In genomic region chr9:9267606-9268601, GRCm38 (mm10) we compare ENCODE assay signal across 21 mouse cellular contexts. TPM values are rescaled to one million over a fixed set of nuclear protein-coding genes. Genes with fewer than 3 reads are reported as not detected.
DNase-seq lines count a peak whose midpoint lies in the region; ATAC-seq and TF ChIP-seq lines count a peak whose summit lies in the region.
"Had no signal": no experiment of that assay in that cellular context is flagged by ENCODE, and none has a peak within 500 bp of the region (broad histone marks: within the 10 kb centered on the region; RNA-seq: fewer than 3 reads in every experiment).

No protein-coding gene starts in this region.

- no peaks in the 10 kb centered on the region for H3K79me2 ChIP-seq in liver, adult 2 months (ENCODE audit: control insufficient read depth, insufficient read depth, low read length)
- no peaks in the 10 kb centered on the region for H3K79me2 ChIP-seq in heart, adult 2 months (replicated peaks; ENCODE audit: control insufficient read depth, insufficient read depth, low read length)

- no peaks in the 10 kb centered on the region for H3K27me3 ChIP-seq in liver, adult 2 months (ENCODE audit: control insufficient read depth, insufficient read depth, low read length)
- no peaks in the 10 kb centered on the region for H3K27me3 ChIP-seq in liver, embryonic 12.5 days (replicated peaks)
- no peaks in the 10 kb centered on the region for H3K27me3 ChIP-seq in intestine, postnatal 0 days (replicated peaks; ENCODE audit: control insufficient read depth, insufficient read depth, low read length)
- H3K27me3 ChIP-seq in heart, adult 2 months (ENCODE audit: control insufficient read depth, insufficient read depth, low read length): no peaks in the 10 kb centered on the region
- H3K27me3 ChIP-seq: embryonic facial prominence, embryonic 15.5 days; heart, embryonic 12.5 days had no signal

- H3K9ac ChIP-seq in liver, adult 2 months (ENCODE audit: low read depth, low read length): no peak overlapping the region
- H3K9ac ChIP-seq in liver, embryonic 12.5 days: no peak overlapping the region
- no peak overlapping the region for H3K9ac ChIP-seq in intestine, postnatal 0 days (ENCODE audit: low read depth, low read length)
- H3K9ac ChIP-seq in heart, adult 2 months (ENCODE audit: low read depth, low read length): no peak overlapping the region
- H3K9ac ChIP-seq: embryonic facial prominence, embryonic 15.5 days; heart, embryonic 12.5 days had no signal

- no peaks in the 10 kb centered on the region for H3K36me3 ChIP-seq in liver, adult 2 months (ENCODE audit: control insufficient read depth, insufficient read depth, low read length)
- no peaks in the 10 kb centered on the region for H3K36me3 ChIP-seq in liver, embryonic 12.5 days
- no peaks in the 10 kb centered on the region for H3K36me3 ChIP-seq in intestine, postnatal 0 days (ENCODE audit: control insufficient read depth, insufficient read depth)
- no peaks in the 10 kb centered on the region for H3K36me3 ChIP-seq in heart, adult 2 months (ENCODE audit: control insufficient read depth, insufficient read depth, low read length)
- H3K36me3 ChIP-seq: embryonic facial prominence, embryonic 15.5 days; heart, embryonic 12.5 days had no signal

- intact Hi-C loops in heart, adult 2 months (cut with DNase I): no loop called here
- intact Hi-C loops in left cerebral cortex, postnatal 10 days (cut with DNase I): no loop called here

- H3K27ac ChIP-seq in liver, adult 2 months (replicated peaks; ENCODE audit: insufficient read depth, low read depth, low read length): 0 out of 2 replicates have a peak overlapping the region, but pooled peaks have one; percentile 24
- no peak overlapping the region for H3K27ac ChIP-seq in liver, embryonic 12.5 days
- no peak overlapping the region for H3K27ac ChIP-seq in intestine, postnatal 0 days (ENCODE audit: low read depth, low read length)
- H3K27ac ChIP-seq in heart, adult 2 months: no peak overlapping the region
- H3K27ac ChIP-seq: embryonic facial prominence, embryonic 15.5 days had no signal

- no peak for TF ChIP-seq CTCF in liver, adult 2 months (IDR thresholded peaks at IDR 0.05; ENCODE audit: low read depth, low read length)
- TF ChIP-seq CTCF in intestine, postnatal 0 days (IDR thresholded peaks at IDR 0.05; ENCODE audit: low read depth): peak; percentile 51
- no peak for TF ChIP-seq CTCF in heart, adult 2 months (IDR thresholded peaks at IDR 0.05)

- TF ChIP-seq EP300 in heart, adult 2 months (IDR thresholded peaks at IDR 0.05; ENCODE audit: insufficient read depth, low read depth, low read length): no peak

- TF ChIP-seq POLR2A in liver, adult 2 months (IDR thresholded peaks at IDR 0.05; ENCODE audit: extremely low read depth, insufficient read depth, low read length): no peak
- TF ChIP-seq POLR2A in heart, adult 2 months (IDR thresholded peaks at IDR 0.05; ENCODE audit: insufficient read depth, low read depth, low read length): no peak

- H3K4me2 ChIP-seq in liver, embryonic 12.5 days: no peak overlapping the region
- no peak overlapping the region for H3K4me2 ChIP-seq in intestine, postnatal 0 days (replicated peaks; ENCODE audit: low read depth)
- H3K4me2 ChIP-seq: embryonic facial prominence, embryonic 15.5 days; heart, embryonic 12.5 days had no signal

- H3K9me3 ChIP-seq in liver, embryonic 12.5 days (replicated peaks): no peaks in the 10 kb centered on the region
- no peaks in the 10 kb centered on the region for H3K9me3 ChIP-seq in intestine, postnatal 0 days (ENCODE audit: control insufficient read depth)
- H3K9me3 ChIP-seq: embryonic facial prominence, embryonic 15.5 days; heart, embryonic 12.5 days had no signal

- no peak for ATAC-seq in liver, embryonic 12.5 days
- ATAC-seq in intestine, postnatal 0 days: peak; percentile 91
- ATAC-seq: CD4-positive, CD25-positive, alpha-beta regulatory T cell, adult 4 months; midbrain, embryonic 16.5 days had no signal

- no peak overlapping the region; the same call in 1 of the 2 replicates for H3K4me3 ChIP-seq in liver, adult 2 months (ENCODE audit: insufficient read depth, low read depth, low read length)
- H3K4me3 ChIP-seq in liver, embryonic 12.5 days: no peak overlapping the region
- no peak overlapping the region for H3K4me3 ChIP-seq in intestine, postnatal 0 days (ENCODE audit: low read depth, low read length)
- H3K4me3 ChIP-seq in heart, adult 2 months: no peak overlapping the region
- H3K4me3 ChIP-seq: embryonic facial prominence, embryonic 15.5 days; heart, embryonic 12.5 days had no signal

- H3K4me1 ChIP-seq in liver, adult 2 months (ENCODE audit: control insufficient read depth, insufficient read depth, low read length): no peaks in the 10 kb centered on the region
- H3K4me1 ChIP-seq in liver, embryonic 12.5 days: no peaks in the 10 kb centered on the region
- no peaks in the 10 kb centered on the region for H3K4me1 ChIP-seq in intestine, postnatal 0 days (replicated peaks; ENCODE audit: control insufficient read depth, insufficient read depth, low read length)
- H3K4me1 ChIP-seq in heart, adult 2 months (ENCODE audit: control insufficient read depth, insufficient read depth, low read length): no peaks in the 10 kb centered on the region
- H3K4me1 ChIP-seq: heart, embryonic 12.5 days had no signal

- 41% methylated on average over 6 of the region's 6 CpGs for WGBS in liver, adult 2 months
- whole genome bisulfite sequencing in liver, embryonic 12.5 days (ENCODE audit: insufficient replicate concordance): 54% methylated on average over 6 of the region's 6 CpGs
- WGBS in intestine, postnatal 0 days: 48% methylated on average over 6 of the region's 6 CpGs
- WGBS in heart, adult 2 months: 66% methylated on average over 6 of the region's 6 CpGs

- peak; percentile 10 for DNase-seq in adrenal gland, postnatal 14 days
- DNase-seq in adrenal gland, postnatal 25 days: no peak
- DNase-seq in liver, adult 2 months (ENCODE audit: extremely low read depth, low read depth, low spot score): peak; percentile 65
- peak; percentile 68 for DNase-seq in ES-CJ7 (ENCODE audit: low read depth, low spot score)
- no peak for DNase-seq in heart, adult 2 months
- no peak for DNase-seq in left cerebral cortex, postnatal 10 days (ENCODE audit: extremely low spot score in 1 of 2, low spot score in 2 of 2)
- DNase-seq: cerebellum, adult 8-10 months; gastrocnemius, postnatal 14 days; heart, adult 11 months; heart, postnatal 10 days; layer of hippocampus, adult 9-11 months; lung, postnatal 10 days; right cerebral cortex, adult 18-20 months; thymus, adult 2 months; thymus, postnatal 4 days had no signal

RNA-seq across cellular contexts. Expression of gene Arhgap42, which starts 29.0 kb away (rescaled TPM):
- 30.1 and 30.3 TPM in 2 replicates for total RNA-seq in adrenal gland, postnatal 14 days (2021)
- 32.9 and 47.2 TPM in 2 replicates for total RNA-seq in adrenal gland, postnatal 25 days (2021)
- 28.1 and 30.1 TPM in 2 replicates for total RNA-seq in liver, adult 2 months (2014; rRNA removed)
- polyA plus RNA-seq in liver, adult 2 months (2012; rRNA removed): 20.3 and 21.8 TPM in 2 replicates
- 10.6 and 11.6 TPM in 2 replicates for polyA plus RNA-seq in liver, embryonic 12.5 days (2016; fragmentation: Nextera tagmentation; extraction: Ambion mirVana)
- polyA plus RNA-seq in intestine, postnatal 0 days (2015; fragmentation: Nextera tagmentation; extraction: Ambion mirVana): 23.4 and 27.2 TPM in 2 replicates
- total RNA-seq in heart, adult 2 months (2021): 1 to 10 TPM; 8.0 to 8.3 TPM
- 1.7 and 4.1 TPM in 2 replicates for polyA plus RNA-seq in heart, adult 2 months (2012; rRNA removed)
- total RNA-seq in left cerebral cortex, postnatal 10 days (2021): 10 to 100 TPM; 11.4 to 11.5 TPM
- polyA plus RNA-seq: CD4-positive, CD25-positive, alpha-beta regulatory T cell, adult 4 months had no signal

Comparison
In these comparisons a context has a peak if more than half of its experiments do, and no peak if none do; other contexts are left out.
1. DNase-seq: peak in adrenal gland, postnatal 14 days (single experiment), liver, adult 2 months (single experiment) and ES-CJ7 (single experiment); none in adrenal gland, postnatal 25 days (single experiment), heart, adult 2 months (0 of 2) and left cerebral cortex, postnatal 10 days (0 of 2).